Mouse (Mus musculus) cerebellum, postnatal 14 days (tissue): ENCODE measurements around the gene Apobec2.
"Not testable (repeated sequence)": the region's sequence is repeated elsewhere in the genome, so short reads cannot be mapped to it uniquely, and the experiment has no call there.

Source experiments
- DNase-seq, 2 experiments: peaks; one replicate each; pipeline ENCODE4 v3.0.0; 2021; ENCODE audit warnings: mixed read lengths in 2 of 2

The Apobec2 gene

GRCm38 (mm10) chr17:48432158-48432980, at the start of gene Apobec2:
Apobec2 (minus strand) TSS chr17:48432930.
- DNase-seq = peak; percentile 32 to 50

GRCm38 (mm10) chr17:48479952-48480351, 47.2 kb upstream of the Apobec2 start:
- no peak for DNase-seq

- no peak for DNase-seq
These were observed 42.7 kb upstream of the Apobec2 start for GRCm38 (mm10) chr17:48475444-48475843.

GRCm38 (mm10) chr17:48474282-48474681, 41.6 kb upstream of the Apobec2 start:
- not testable (repeated sequence) for DNase-seq

GRCm38 (mm10) chr17:48467395-48468231, 34.9 kb upstream of the Apobec2 start:
- peak; percentile 95 to 96 for DNase-seq

- no peak for DNase-seq
These were observed 34.2 kb upstream of the Apobec2 start for GRCm38 (mm10) chr17:48466769-48467394.

- DNase-seq = no peak
These were observed 30.7 kb upstream of the Apobec2 start for GRCm38 (mm10) chr17:48463391-48463790.

- DNase-seq = no peak
These were observed 29.4 kb upstream of the Apobec2 start for GRCm38 (mm10) chr17:48462096-48462495.

GRCm38 (mm10) chr17:48457971-48458653, 25.4 kb upstream of the Apobec2 start:
- DNase-seq = no peak

- no peak for DNase-seq
These were observed 23.2 kb upstream of the Apobec2 start for GRCm38 (mm10) chr17:48455955-48456354.

GRCm38 (mm10) chr17:48454688-48455087, 22.0 kb upstream of the Apobec2 start, which contains the start of gene Unc5cl:
Unc5cl (plus strand) TSS chr17:48454901.
- no peak for DNase-seq

- no peak for DNase-seq
These were observed 21.5 kb upstream of the Apobec2 start for GRCm38 (mm10) chr17:48454190-48454589.

GRCm38 (mm10) chr17:48453489-48453888, 20.8 kb upstream of the Apobec2 start:
- DNase-seq = no peak

GRCm38 (mm10) chr17:48451753-48452444, 19.2 kb upstream of the Apobec2 start:
- no peak for DNase-seq

GRCm38 (mm10) chr17:48451353-48451675, 18.6 kb upstream of the Apobec2 start, which contains the start of gene Tspo2:
Tspo2 (minus strand) TSS chr17:48451522.
- no peak for DNase-seq

- DNase-seq = no peak
These were observed 18.1 kb upstream of the Apobec2 start for GRCm38 (mm10) chr17:48450666-48451352.

GRCm38 (mm10) chr17:48447675-48448074, 14.9 kb upstream of the Apobec2 start:
- DNase-seq = no peak

- no peak for DNase-seq
These were observed 10.9 kb upstream of the Apobec2 start for GRCm38 (mm10) chr17:48443542-48444145.

GRCm38 (mm10) chr17:48442745-48443457, 10.2 kb upstream of the Apobec2 start:
- peak in 1 of 2 experiments; percentile 24 for DNase-seq

GRCm38 (mm10) chr17:48437421-48437911, 4.7 kb upstream of the Apobec2 start:
- DNase-seq = no peak
